Mouse (Mus musculus) cerebellum, postnatal 4 days (tissue): ENCODE measurements at regions not wholly inside any gene's neighbourhood (a gene's known extent, or its start where the extent isn't known, plus 50 kb on each side); places are given as distances from the start of the nearest gene placed in this dataset.
"Not testable (repeated sequence)": the region's sequence is repeated elsewhere in the genome, so short reads cannot be mapped to it uniquely, and the experiment has no call there.

Experiments used
- DNase-seq, 2 experiments: peaks; one replicate each; pipeline ENCODE4 v3.0.0; 2022; ENCODE audit warnings: low spot score in 2 of 2, mixed read lengths in 1 of 2

DNA sequence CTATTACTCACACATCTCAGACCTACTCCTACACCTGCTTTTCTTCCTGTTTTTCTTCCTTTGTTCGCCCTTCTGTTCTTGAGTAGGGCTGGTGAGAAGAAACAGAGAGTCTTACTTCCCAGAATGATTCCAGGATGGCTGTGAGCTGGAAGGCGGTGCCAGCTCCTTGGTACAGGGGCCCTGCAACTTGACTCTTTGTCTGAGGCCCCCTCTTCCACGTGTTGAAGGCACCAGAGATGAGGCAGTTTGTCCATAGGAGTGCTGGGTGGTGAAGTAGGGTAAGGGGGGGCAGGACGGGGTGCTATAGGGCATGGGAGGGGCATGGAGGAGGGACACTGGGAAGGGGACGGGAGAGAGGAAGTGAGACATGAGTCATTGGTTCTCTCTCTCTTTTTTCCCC is 60.8 kb downstream of the Dmrta2 start:
- DNase-seq = no peak

GRCm38 (mm10) chr4:110044851-110045618 is 67.2 kb downstream of the Dmrta2 start:
- DNase-seq = peak in 1 of 2 experiments; percentile 18

- peak in 1 of 2 experiments; percentile 11 for DNase-seq
These were observed 67.9 kb downstream of the Dmrta2 start for GRCm38 (mm10) chr4:110045651-110046269.

- peak in 1 of 2 experiments; percentile 2 for DNase-seq
These were observed 68.4 kb downstream of the Dmrta2 start for GRCm38 (mm10) chr4:110046270-110046651.

DNA sequence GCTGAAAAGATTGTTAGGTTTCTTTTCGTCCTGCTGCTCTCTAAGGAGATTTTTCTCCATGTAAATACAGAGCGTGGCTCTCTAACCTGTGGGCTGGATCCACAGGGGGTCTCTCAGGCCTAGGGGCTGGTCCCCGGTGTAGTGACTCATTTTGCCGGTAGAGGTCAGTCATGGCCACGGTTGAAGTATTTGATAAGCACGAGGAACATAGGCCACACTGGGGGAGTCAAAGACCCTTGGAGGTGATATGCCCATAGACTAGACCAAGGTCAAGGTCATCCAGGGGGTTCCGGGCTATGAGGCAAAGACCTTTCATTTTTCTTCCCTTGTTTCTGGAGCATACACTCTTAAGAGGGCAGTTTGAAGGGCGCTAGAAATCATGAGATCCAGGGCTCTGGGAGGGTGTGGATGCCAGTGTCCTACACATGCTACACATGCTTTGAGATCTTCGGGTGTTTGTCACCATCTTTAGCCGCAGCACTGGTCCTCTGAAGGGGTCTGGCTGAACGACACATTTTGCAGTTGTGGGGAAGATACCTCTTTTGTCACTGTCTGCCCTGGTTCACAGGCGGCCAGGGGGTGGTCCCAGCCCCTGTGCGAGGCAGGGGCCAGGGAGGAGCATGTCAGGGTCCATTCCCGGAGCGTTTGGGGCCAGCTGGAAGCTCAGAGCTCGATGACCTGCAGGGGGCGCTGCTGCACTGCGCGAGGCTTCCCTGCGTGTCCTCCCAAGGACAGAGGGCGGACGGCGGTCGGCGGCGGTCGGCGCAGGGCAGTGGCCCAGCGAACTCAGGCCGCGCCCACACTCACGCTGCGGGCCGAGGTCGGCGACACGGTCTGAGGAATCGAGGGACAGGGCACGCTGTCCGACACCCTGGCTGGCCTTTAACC is 72.8 kb downstream of the Dmrta2 start:
- DNase-seq = peak; percentile 92 to 95

DNA sequence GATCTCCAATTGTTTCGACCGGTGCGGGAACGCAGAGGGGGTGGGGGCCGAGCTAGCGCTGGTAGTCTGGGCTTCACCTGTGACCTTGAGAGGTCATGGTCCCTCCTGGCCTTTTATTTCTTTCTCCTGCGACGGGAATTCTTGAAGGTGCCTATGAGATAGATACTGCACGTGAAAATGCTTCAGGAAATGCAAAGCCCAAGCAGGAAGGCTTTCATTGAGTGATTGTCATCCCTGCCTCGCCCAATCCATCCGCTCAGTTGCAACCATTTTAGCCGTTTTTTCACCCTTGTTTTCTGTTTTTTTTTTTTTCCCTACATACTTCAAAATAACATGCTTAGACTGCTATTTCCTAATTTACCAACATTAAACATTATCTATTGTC is 73.4 kb downstream of the Dmrta2 start:
- DNase-seq = no peak

DNA sequence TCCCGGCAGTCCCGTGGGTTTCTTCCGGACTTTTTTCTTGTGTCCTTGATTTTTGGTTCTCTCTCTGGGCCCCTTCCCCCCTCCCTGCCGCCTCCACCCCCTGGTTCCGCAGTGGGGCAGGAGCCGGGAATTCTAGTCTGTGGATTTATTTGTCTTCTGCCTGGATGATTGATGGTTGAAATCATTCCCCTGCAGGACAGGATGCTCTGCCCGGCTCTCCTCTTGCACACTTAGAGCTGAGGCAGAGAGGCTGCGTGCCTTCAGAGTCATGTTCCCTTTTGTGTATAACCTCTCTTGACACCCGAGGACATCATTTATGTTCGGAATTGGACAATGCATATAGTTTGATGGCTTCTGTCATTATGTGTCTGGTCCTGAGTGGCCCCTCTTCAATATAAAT is 74.0 kb downstream of the Dmrta2 start:
- peak in 1 of 2 experiments; percentile 18 for DNase-seq

GRCm38 (mm10) chr4:110052998-110053397 is 75.1 kb downstream of the Dmrta2 start:
- peak in 1 of 2 experiments; percentile 19 for DNase-seq

GRCm38 (mm10) chr4:110073836-110074235 is 96.0 kb downstream of the Dmrta2 start:
- DNase-seq = no peak

DNA sequence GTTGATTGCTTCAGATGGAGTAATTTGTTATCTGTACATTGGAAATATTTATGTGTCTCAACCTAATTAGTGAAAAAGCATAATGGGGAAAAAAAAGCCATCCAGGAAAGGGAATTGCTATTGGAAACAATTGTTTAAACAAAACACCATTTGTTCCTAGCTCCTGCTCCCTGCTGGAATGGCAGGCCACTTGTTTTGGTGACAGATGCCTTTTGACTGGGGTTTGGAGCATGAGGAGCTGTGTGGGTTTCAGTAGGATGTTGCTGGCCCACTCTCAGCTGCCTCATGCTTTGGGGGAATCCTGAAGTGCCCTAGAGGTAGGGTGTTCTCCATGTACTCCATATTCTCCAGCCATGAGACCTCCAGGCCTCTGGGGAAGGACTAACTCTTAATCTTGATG is 105.5 kb downstream of the Dmrta2 start:
- no peak for DNase-seq

GRCm38 (mm10) chr4:110087570-110088247 is 109.9 kb downstream of the Dmrta2 start:
- peak in 1 of 2 experiments; percentile 15 for DNase-seq

DNA sequence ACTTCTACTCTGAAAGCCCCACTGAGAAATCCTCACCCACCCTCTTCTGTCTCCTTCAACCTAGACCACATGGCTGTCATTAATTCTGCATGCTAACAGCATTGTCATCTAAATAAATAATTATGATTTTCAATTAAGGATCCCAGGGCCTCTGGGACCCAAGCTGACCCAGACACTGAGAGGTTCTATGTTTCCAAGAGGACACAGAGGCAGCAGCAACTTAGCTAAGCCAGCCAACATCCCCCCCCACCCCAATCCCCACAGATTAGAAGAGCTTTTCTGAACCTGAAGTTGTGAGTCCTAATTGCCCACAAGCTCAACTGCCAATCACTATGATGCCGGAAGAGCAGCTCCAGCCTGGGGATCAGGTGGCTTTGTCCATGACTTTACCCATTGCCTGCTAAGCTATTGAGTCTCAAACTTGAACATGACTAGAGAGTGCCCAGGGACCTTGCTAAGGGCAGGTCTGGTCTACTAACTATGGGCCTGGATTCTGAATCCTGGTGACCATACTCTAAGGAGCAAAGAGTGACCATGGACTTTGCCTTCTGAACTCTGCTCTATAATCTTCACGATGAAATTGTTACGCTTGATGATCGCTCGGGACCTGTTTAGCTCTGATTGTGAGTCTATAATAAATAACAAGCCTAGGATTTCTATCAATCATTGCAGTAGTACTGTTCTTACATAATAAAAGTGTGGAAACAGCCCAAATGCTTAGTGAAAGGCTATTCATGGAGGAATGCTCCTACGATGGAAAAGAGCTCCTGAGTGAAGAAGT is 115.4 kb downstream of the Dmrta2 start:
- no peak for DNase-seq

DNA sequence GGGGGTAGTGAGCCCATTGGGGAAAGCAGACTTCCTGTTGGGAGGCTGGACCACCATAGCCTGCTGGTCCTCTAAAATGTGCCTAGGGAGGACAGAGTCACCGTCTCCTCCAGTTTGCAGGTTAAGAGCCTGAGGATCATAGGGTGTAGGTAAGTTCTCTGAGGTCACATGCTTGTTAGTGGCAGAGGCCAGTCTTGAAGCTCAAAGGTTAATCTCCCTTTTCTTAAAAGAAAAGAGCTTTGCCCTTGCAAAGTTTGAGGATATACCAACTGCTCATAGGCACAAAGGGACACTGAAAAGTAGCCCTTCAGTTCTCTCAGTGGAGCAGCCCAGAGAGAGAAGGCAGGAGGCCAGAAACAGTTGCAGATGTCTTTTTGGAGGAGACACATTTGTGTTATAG is 116.7 kb downstream of the Dmrta2 start:
- DNase-seq = no peak

DNA sequence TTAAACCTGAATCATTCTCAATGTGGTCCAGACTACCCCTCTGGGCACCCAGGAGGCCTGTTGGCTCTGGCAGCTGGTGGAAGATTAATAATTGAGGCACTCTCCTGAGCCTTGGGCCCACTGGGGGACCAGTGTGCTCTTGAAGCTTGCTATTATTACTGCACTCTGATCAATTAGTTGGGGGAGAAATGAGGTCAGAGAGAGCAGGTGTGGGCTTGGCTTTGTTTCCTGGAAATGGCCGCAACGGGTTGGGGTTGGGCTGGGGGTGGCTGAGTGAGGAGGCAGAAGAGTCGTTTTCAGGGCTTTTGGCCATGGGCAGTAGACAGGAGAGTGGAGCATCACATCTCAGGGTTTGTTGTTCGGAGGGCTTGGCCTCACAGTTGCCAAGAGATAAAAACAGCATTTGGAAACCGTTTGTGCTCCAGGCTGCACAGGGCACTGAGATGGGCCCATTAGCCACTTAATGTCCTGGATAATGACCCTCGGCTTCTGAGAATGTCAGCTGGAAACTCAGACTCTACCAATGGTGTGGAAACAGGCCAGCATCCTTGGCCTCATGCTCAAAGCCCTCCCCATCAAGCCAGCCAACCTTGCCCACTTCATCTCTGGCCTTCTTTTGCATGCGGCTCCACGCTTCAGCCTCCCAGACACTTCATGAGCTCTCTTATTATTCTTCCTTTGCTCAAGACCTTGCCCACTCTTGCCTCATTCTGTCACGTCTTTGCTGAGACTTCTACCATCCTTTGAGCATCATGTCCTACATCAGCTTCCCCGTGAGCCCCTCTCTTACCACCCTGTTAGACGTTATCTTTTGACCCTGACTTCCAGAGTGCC is 118.1 kb downstream of the Dmrta2 start:
- no peak for DNase-seq

GRCm38 (mm10) chr4:110104119-110104518 is 126.3 kb downstream of the Dmrta2 start:
- DNase-seq = not testable (repeated sequence)

DNA sequence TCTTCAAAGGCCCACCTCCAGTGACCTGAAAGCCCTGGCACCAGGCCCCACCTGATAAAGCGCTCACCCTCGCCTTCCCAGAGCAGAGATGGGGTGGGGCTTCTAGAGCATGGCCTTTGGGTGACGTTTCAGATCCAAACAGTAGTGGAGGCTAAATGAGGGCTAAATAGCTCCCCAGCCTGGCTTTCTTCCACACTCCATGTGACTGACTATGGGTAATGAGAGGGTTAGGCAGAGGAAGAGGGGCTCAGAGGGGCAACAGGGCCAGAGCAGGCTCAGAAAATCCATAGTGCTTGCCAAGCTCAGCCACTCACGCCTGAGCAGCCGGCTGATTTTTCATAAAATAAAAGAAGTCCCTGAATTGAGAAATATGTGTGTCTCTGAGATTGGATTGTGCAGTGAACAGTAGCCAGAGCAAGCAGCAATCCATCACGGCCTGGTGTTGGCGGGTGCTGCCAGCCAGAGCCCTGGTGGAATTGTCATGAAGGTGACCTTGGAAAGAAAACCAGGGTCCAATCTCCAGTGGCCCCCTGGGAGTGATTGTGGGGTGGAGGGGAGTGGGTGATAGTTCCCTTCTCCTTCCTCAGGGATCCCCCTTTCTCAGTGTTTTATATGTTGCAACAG is 128.9 kb downstream of the Dmrta2 start:
- no peak for DNase-seq

GRCm38 (mm10) chr4:110119438-110119837 is 141.6 kb downstream of the Dmrta2 start:
- no peak for DNase-seq

DNA sequence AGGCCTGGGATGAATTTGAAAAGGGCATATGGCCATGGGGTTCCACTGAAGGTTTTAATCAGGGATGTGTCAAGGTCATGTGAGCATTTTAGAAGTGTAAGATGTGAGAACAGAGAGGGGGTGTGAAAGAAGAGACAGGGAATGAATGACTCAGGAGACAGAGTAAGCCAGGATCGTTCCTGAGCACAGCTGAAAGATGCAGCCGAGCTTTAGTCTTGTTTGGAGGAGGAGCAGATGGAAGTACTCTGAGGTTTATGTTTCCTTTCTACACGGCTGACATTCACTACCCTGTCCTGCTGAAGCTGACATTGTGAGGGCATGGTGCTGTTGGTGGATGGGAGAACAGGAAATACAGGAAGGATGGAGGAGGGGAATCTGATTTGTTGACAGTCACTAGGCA is 142.0 kb downstream of the Dmrta2 start:
- no peak for DNase-seq

DNA sequence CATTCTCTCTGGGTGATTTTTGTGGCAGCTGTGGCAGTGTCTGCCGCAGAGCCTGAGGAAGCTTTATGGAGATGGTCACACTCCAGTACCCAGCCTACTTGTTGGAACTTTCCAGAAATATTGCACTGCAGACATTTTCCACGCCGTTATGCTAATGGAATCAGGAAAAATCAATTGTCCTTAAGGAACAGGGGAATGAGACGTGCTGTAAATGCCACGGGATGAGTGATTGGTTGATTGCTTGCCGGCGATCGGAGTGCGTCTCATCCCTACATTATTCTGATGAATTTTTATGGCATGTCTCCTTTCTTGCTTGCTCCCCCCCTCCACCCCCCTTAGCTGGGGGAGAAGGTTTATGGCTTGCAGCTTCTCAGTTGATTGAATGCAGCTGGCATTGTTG is 142.9 kb downstream of the Dmrta2 start:
- DNase-seq = no peak

DNA sequence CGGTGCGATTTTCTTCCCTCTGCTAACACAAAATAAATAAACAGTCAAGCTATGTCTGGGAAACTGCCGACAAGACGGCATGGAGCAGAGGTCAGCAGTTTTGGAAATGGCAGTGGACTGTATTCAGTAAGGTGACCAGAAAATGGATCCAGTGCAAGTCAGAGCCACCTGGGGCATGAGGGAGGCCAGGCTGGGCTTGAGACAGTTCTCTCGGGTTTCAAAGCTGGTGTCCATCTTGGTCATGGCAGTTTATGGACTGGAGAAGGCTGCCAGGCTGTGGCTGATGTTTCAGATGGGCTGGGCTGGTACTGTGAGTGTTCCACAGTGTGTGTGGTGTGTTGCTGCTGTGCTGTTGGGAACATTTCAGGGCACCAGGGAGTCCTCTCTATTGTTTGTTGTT is 143.6 kb downstream of the Dmrta2 start:
- DNase-seq = no peak
